Mouse (Mus musculus) spleen, adult 2 months (tissue): Measurements from ENCODE around the gene Ptx4.

ENCODE experiments used
- CTCF ChIP-seq: fragments of 200-500 bp; IDR thresholded peaks from 2 replicates; pipeline ENCODE4 v1.5.1; 2011; ENCODE audit warnings: mild to moderate bottlenecking, inconsistent platforms; ENCODE audit not compliant: insufficient read depth, insufficient read length, insufficient replicate concordance; ENCODE audit errors: extremely low read depth
- POLR2A ChIP-seq: fragments of 200-500 bp; IDR thresholded peaks from 2 replicates; pipeline ENCODE4 v1.6.1; 2011; ENCODE audit warnings: low read depth, low read length, inconsistent platforms

DNA sequence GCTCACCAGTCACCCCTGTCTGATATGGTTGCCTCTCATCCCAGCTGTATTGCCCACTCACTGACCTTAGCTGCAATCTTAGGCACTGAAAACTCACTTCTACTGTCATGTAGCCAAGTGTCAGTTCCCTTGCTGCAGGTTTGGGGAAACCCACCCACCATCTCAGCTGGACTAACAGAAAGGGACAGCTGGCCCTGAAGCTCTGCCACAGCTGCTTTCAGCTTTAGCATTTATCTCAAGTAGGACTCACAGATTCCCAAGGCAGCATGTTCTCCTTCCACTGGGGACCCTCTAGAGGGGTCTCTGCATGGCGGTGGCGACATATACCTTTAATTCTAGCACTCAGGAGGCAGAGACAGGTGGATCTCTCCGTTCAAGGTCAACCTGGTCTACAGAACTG, 44.2 kb downstream of the Ptx4 start:
- TF ChIP-seq CTCF (no peak), POLR2A (no peak)
